Mouse (Mus musculus): ENCODE results near the gene Erbb3. TPM values are rescaled to one million over a fixed set of nuclear protein-coding genes. Genes with fewer than 3 reads are reported as not detected.
"Not testable (repeated sequence)": the region's sequence is repeated elsewhere in the genome, so short reads cannot be mapped to it uniquely, and the experiment has no call there.

The Erbb3 gene
- total and polyA plus RNA-seq, 2 experiments from 2014 or later: 0.41 to 1.3 TPM

- no peak overlapping the region for H3K27ac ChIP-seq (ENCODE audit: low read depth, low read length)
- H3K36me3 ChIP-seq (ENCODE audit: insufficient read depth): peaks cover 45% of the 10 kb centered on the region
- DNase-seq (no peak), ATAC-seq (no peak)
- H3K4me3 ChIP-seq (ENCODE audit: low read depth, low read length): no peak overlapping the region
- H3K4me1 ChIP-seq (ENCODE audit: insufficient read depth): peaks cover 7% of the 10 kb centered on the region; the same call in 1 of the 2 replicates
- H3K4me2 ChIP-seq (ENCODE audit: low read depth): no peak overlapping the region
- WGBS: 92% methylated on average over 6 of the region's 6 CpGs
- no peaks in the 10 kb centered on the region for H3K27me3 ChIP-seq (ENCODE audit: insufficient read depth, low read length)
- no peak for TF ChIP-seq CTCF (IDR thresholded peaks at IDR 0.05; ENCODE audit: low read depth)
- no peaks in the 10 kb centered on the region for H3K9me3 ChIP-seq (ENCODE audit: low read length)
- no peak overlapping the region for H3K9ac ChIP-seq
Observed at GRCm38 (mm10) chr10:128563544-128563943, 25.9 kb downstream of the Erbb3 start.

DNA sequence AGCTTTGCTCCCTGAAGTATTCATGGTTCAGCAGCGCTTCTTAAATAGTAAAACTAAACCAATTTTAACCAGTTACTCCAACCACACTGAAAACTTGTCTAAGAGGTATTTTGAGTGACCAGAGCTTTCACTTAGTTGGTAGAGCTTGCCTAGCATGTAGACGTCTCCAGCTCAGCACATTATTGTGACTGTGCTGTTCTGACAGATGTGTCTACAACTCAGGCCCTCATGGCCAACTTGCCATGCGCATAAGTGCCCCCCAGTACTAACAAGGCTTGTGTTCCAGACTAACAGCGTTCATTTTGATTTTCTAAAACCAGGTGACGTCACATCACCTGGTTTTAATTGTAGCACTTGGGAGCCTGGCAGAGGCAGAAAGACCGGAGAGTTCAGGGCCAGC lies 32.5 kb downstream of the Erbb3 start:
- ATAC-seq (no peak), DNase-seq (no peak)
- no peak overlapping the region for H3K27ac ChIP-seq (ENCODE audit: low read depth, low read length)
- H3K27me3 ChIP-seq (ENCODE audit: insufficient read depth, low read length): no peaks in the 10 kb centered on the region
- no peak overlapping the region for H3K4me3 ChIP-seq (ENCODE audit: low read depth, low read length)
- no peak overlapping the region for H3K4me2 ChIP-seq (ENCODE audit: low read depth)
- WGBS: 88% methylated on average over 6 of the region's 6 CpGs
- H3K4me1 ChIP-seq (ENCODE audit: insufficient read depth): no peaks in the 10 kb centered on the region
- TF ChIP-seq CTCF (IDR thresholded peaks at IDR 0.05; ENCODE audit: low read depth): no peak
- no peaks in the 10 kb centered on the region for H3K9me3 ChIP-seq (ENCODE audit: low read length)
- no peak overlapping the region for H3K9ac ChIP-seq
- peaks cover 39% of the 10 kb centered on the region for H3K36me3 ChIP-seq (ENCODE audit: insufficient read depth)

GRCm38 (mm10) chr10:128556286-128556685 lies 33.2 kb downstream of the Erbb3 start:
- Histone ChIP-seq H3K4me2 (ENCODE audit: low read depth) (no peak overlapping the region), H3K27me3 (ENCODE audit: insufficient read depth, low read length) (no peaks in the 10 kb centered on the region), H3K36me3 (ENCODE audit: insufficient read depth) (peaks cover 32% of the 10 kb centered on the region), H3K4me3 (ENCODE audit: low read depth, low read length) (no peak overlapping the region), H3K27ac (ENCODE audit: low read depth, low read length) (no peak overlapping the region), H3K4me1 (ENCODE audit: insufficient read depth) (no peaks in the 10 kb centered on the region), H3K9me3 (ENCODE audit: low read length) (no peaks in the 10 kb centered on the region), H3K9ac (no peak overlapping the region)
- ATAC-seq (no peak), DNase-seq (no peak)
- peak; percentile 44 for TF ChIP-seq CTCF (IDR thresholded peaks at IDR 0.05; ENCODE audit: low read depth)

- not testable (repeated sequence) for ATAC-seq; H3K9me3 ChIP-seq (ENCODE audit: low read length); H3K4me2 ChIP-seq (ENCODE audit: low read depth); H3K27me3 ChIP-seq (ENCODE audit: insufficient read depth, low read length); H3K27ac ChIP-seq (ENCODE audit: low read depth, low read length); H3K4me3 ChIP-seq (ENCODE audit: low read depth, low read length); DNase-seq; H3K4me1 ChIP-seq (ENCODE audit: insufficient read depth); H3K9ac ChIP-seq
- peaks cover 25% of the 10 kb centered on the region for H3K36me3 ChIP-seq (ENCODE audit: insufficient read depth)
- 95% methylated on average over 1 of the region's 1 CpGs for WGBS
Observed at GRCm38 (mm10) chr10:128555567-128555966, 33.9 kb downstream of the Erbb3 start.

GRCm38 (mm10) chr10:128550144-128550823 lies 39.2 kb downstream of the Erbb3 start:
- H3K27me3 ChIP-seq (ENCODE audit: insufficient read depth, low read length); H3K9me3 ChIP-seq (ENCODE audit: low read length); H3K9ac ChIP-seq; H3K27ac ChIP-seq (ENCODE audit: low read depth, low read length); DNase-seq; H3K4me3 ChIP-seq (ENCODE audit: low read depth, low read length); ATAC-seq; H3K4me1 ChIP-seq (ENCODE audit: insufficient read depth); H3K36me3 ChIP-seq (ENCODE audit: insufficient read depth); H3K4me2 ChIP-seq (ENCODE audit: low read depth): not testable (repeated sequence)
- 91% methylated on average over 11 of the region's 11 CpGs for WGBS

GRCm38 (mm10) chr10:128549682-128550057 lies 39.8 kb downstream of the Erbb3 start:
- H3K4me1 ChIP-seq (ENCODE audit: insufficient read depth); H3K9ac ChIP-seq; H3K4me3 ChIP-seq (ENCODE audit: low read depth, low read length); H3K9me3 ChIP-seq (ENCODE audit: low read length); H3K4me2 ChIP-seq (ENCODE audit: low read depth); H3K27me3 ChIP-seq (ENCODE audit: insufficient read depth, low read length); ATAC-seq: not testable (repeated sequence)
- WGBS: 65% methylated on average over 6 of the region's 6 CpGs
- H3K27ac ChIP-seq (ENCODE audit: low read depth, low read length): peak overlapping the region; percentile 69
- peaks cover 11% of the 10 kb centered on the region for H3K36me3 ChIP-seq (ENCODE audit: insufficient read depth)
- DNase-seq: peak; percentile 38

DNA sequence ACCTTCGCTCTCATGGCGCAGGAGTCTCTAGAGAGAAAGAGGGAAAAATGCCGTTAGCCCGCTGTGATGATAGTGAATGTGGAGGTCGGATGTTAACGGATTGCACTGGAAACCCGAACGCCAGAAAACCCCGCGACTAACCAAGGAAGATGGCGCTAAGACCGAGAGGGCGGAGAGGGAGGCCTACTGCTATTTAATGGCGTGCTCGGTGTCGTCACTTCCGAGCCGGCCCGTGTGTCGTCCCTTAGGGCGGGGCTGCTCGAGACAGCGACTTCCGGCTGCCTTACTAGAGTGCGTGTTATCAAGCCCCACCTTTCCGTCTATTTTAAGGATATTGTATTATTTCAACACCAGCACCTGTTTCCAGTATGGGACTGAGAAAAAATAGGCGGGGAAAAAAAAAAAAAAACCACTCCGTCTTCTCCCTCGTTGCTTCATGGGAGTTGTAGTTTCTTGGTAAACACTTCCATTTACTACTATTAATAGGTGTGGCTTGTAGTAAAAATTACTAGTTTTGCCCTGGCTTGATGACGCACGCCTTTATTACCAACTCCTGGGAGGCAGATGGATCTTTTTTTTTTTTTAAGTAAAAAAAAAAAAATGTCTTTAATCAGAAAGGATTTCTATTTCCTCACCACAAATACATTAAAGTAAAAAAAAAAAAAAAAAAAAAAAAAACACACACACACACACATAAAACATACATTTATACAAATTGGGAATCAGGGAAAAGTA lies 40.3 kb downstream of the Erbb3 start, which contains the start of gene Rpl41:
TSS of gene Rpl41 (minus strand) at position 359 of the 735 bp plus-strand sequence.
- 1% methylated on average over 31 of the region's 31 CpGs for WGBS

GRCm38 (mm10) chr10:128548051-128548791 lies 41.2 kb downstream of the Erbb3 start:
- H3K27ac ChIP-seq (ENCODE audit: low read depth, low read length): peak overlapping the region; percentile 99
- H3K27me3 ChIP-seq (ENCODE audit: insufficient read depth, low read length); H3K9me3 ChIP-seq (ENCODE audit: low read length); H3K4me1 ChIP-seq (ENCODE audit: insufficient read depth); DNase-seq; ATAC-seq: not testable (repeated sequence)
- peak overlapping the region; percentile 74 for H3K4me3 ChIP-seq (ENCODE audit: low read depth, low read length)
- peak overlapping the region; percentile 84 for H3K4me2 ChIP-seq (ENCODE audit: low read depth)
- peaks cover 26% of the 10 kb centered on the region for H3K36me3 ChIP-seq (ENCODE audit: insufficient read depth)
- WGBS: under 1% methylated on average over 27 of the region's 30 CpGs
- H3K9ac ChIP-seq: peak overlapping the region; percentile 92

More for the DNA sequence above, 40.3 kb downstream of the Erbb3 start, which contains the start of gene Rpl41:
- H3K4me2 ChIP-seq (ENCODE audit: low read depth): peak within 1 kb of the TSS; percentile 84
- H3K27me3 ChIP-seq (ENCODE audit: insufficient read depth, low read length): no peaks in the 10 kb centered on the region
- H3K4me3 ChIP-seq (ENCODE audit: low read depth, low read length): peak within 1 kb of the TSS; percentile 74
- H3K27ac ChIP-seq (ENCODE audit: low read depth, low read length): peak within 1 kb of the TSS; percentile 99
- 0 out of 2 replicates have a peak, but pooled peaks have one; percentile 21 for TF ChIP-seq CTCF (IDR thresholded peaks at IDR 0.05; ENCODE audit: low read depth)
- peaks cover 17% of the 10 kb centered on the region for H3K36me3 ChIP-seq (ENCODE audit: insufficient read depth)
- H3K9ac ChIP-seq: peak within 1 kb of the TSS; percentile 92
- H3K9me3 ChIP-seq (ENCODE audit: low read length): no peaks in the 10 kb centered on the region
- ATAC-seq (peak; percentile 92), DNase-seq (peak; percentile 98)
- peaks cover 7% of the 10 kb centered on the region; the same call in 1 of the 2 replicates for H3K4me1 ChIP-seq (ENCODE audit: insufficient read depth)

Measured in forebrain, postnatal 0 days (tissue).